Mouse (Mus musculus) WW6 (cell line): ENCODE measurements at regions not wholly inside any gene's neighbourhood (a gene's known extent, or its start where the extent isn't known, plus 50 kb on each side); places are given as distances from the start of the nearest gene placed in this dataset.
"Not testable (repeated sequence)": the region's sequence is repeated elsewhere in the genome, so short reads cannot be mapped to it uniquely, and the experiment has no call there.

ENCODE experiments used
- DNase-seq: peaks from one replicate; pipeline ENCODE4 v3.0.0-alpha.2; 2013; ENCODE audit warnings: low read depth, low spot score

- DNase-seq, result no peak
Measured at GRCm38 (mm10) chr4:94394462-94394861, 161.9 kb upstream of the Gm10306 start.

GRCm38 (mm10) chr4:94397284-94397683, 159.1 kb upstream of the Gm10306 start:
- DNase-seq, result no peak

- no peak for DNase-seq
Measured at GRCm38 (mm10) chr4:94406922-94407321, 149.4 kb upstream of the Gm10306 start.

GRCm38 (mm10) chr4:94407503-94407902, 148.8 kb upstream of the Gm10306 start:
- no peak for DNase-seq

- DNase-seq, result no peak
Measured at GRCm38 (mm10) chr4:94412661-94413060, 143.7 kb upstream of the Gm10306 start.

- DNase-seq, result not testable (repeated sequence)
Measured at GRCm38 (mm10) chr4:94425525-94425924, 130.8 kb upstream of the Gm10306 start.

GRCm38 (mm10) chr4:94427581-94427980, 128.8 kb upstream of the Gm10306 start:
- no peak for DNase-seq

GRCm38 (mm10) chr4:94432005-94432404, 124.3 kb upstream of the Gm10306 start:
- no peak for DNase-seq

GRCm38 (mm10) chr4:94437717-94438435, 118.5 kb upstream of the Gm10306 start:
- DNase-seq, result no peak

GRCm38 (mm10) chr4:94439159-94439836, 117.0 kb upstream of the Gm10306 start:
- DNase-seq, result no peak

GRCm38 (mm10) chr4:94446604-94447003, 109.7 kb upstream of the Gm10306 start:
- no peak for DNase-seq
